Mouse (Mus musculus) testis, adult 2 months (tissue): ENCODE data around the gene Mtcl1.

Experiments used
- CTCF ChIP-seq: fragments of 200-500 bp; IDR thresholded peaks from 2 replicates; pipeline ENCODE4 v1.5.1; 2012; ENCODE audit warnings: low read depth, mild to moderate bottlenecking, inconsistent platforms, low read length, moderate library complexity; ENCODE audit not compliant: control insufficient read depth, insufficient read depth, insufficient replicate concordance
- POLR2A ChIP-seq: fragments of 200-500 bp; IDR thresholded peaks from 2 replicates; pipeline ENCODE4 v1.6.1; 2012; ENCODE audit warnings: low read depth, mild to moderate bottlenecking, inconsistent platforms, low read length, moderate library complexity; ENCODE audit not compliant: control insufficient read depth

- no peak for TF ChIP-seq CTCF
- TF ChIP-seq POLR2A, result no peak
These were observed 11.4 kb downstream of the Mtcl1 start for GRCm38 (mm10) chr17:66438137-66438536.
